Mouse (Mus musculus): ENCODE results near the gene L2hgdh. TPM values are rescaled to one million over a fixed set of nuclear protein-coding genes. Genes with fewer than 3 reads are reported as not detected.

The L2hgdh gene
- polyA plus RNA-seq, 1 experiment, result 17.8 TPM

DNA sequence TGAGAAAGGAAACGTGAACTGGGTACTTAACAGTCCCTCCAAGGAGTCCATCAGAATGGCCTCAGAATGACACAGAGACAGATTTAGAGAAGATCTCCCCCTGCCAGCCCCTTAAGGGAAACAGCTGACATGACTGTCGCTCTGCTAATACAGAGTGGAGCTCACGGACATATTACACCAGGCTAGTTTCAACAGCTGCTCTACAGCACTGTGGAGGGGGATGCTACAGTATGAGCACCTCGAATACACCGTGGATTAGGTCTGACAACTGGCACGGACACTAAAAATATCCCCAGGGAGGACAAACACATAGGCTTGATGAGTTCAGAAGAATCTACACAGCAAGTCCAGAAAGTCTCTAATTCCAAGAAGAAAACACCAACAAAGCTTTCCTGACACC is 26.3 kb downstream of the L2hgdh start:
- 89% methylated on average over 6 of the region's 6 CpGs for WGBS
- H3K27me3 ChIP-seq (ENCODE audit: control insufficient read depth, insufficient read depth, low read length), result no peaks in the 10 kb centered on the region

DNA sequence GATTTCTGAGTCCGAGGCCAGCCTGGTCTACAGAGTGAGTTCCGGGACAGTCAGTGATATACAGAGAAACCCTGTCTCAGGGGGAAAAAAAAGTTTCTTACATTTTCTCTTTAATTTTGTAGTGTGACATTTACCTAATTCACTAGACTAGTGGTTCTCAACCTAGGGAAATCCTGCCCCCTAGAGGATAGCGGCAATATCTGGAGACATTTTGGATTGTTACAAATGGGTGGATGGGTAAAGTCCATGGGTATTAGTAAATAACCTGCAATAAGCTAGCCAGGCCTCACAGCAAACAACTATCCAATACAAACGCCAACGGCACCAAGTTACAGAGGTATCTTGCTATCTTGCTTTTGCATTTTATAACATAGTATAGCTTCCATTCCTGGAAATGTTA is 27.9 kb downstream of the L2hgdh start:
- Histone ChIP-seq H3K4me1 (ENCODE audit: control insufficient read depth, insufficient read depth, insufficient read length, low read length) (no peaks in the 10 kb centered on the region), H3K36me3 (ENCODE audit: control insufficient read depth, insufficient read depth, low read length) (peaks cover 13% of the 10 kb centered on the region), H3K27ac (ENCODE audit: insufficient read depth, low read depth, low read length) (no peak overlapping the region), H3K27me3 (ENCODE audit: control insufficient read depth, insufficient read depth, low read length) (no peaks in the 10 kb centered on the region), H3K4me3 (ENCODE audit: low read depth, low read length) (no peak overlapping the region)
- WGBS, result 44% methylated on average over 5 of the region's 5 CpGs
- peak; percentile 28; the same call in 1 of the 2 replicates for TF ChIP-seq CTCF (IDR thresholded peaks at IDR 0.05; ENCODE audit: extremely low read depth, insufficient read length, insufficient replicate concordance, low read depth, low read length)
- no peak for TF ChIP-seq POLR2A (IDR thresholded peaks at IDR 0.05; ENCODE audit: low read depth, low read length)

More for the DNA sequence above, 26.3 kb downstream of the L2hgdh start:
- H3K27ac ChIP-seq (ENCODE audit: insufficient read depth, low read depth, low read length), result no peak overlapping the region
- no peak for TF ChIP-seq POLR2A (IDR thresholded peaks at IDR 0.05; ENCODE audit: low read depth, low read length)
- no peak for TF ChIP-seq CTCF (IDR thresholded peaks at IDR 0.05; ENCODE audit: extremely low read depth, insufficient read length, insufficient replicate concordance, low read depth, low read length)
- peaks cover 15% of the 10 kb centered on the region for H3K36me3 ChIP-seq (ENCODE audit: control insufficient read depth, insufficient read depth, low read length)
- no peak overlapping the region for H3K4me3 ChIP-seq (ENCODE audit: low read depth, low read length)
- no peaks in the 10 kb centered on the region for H3K4me1 ChIP-seq (ENCODE audit: control insufficient read depth, insufficient read depth, insufficient read length, low read length)

DNA sequence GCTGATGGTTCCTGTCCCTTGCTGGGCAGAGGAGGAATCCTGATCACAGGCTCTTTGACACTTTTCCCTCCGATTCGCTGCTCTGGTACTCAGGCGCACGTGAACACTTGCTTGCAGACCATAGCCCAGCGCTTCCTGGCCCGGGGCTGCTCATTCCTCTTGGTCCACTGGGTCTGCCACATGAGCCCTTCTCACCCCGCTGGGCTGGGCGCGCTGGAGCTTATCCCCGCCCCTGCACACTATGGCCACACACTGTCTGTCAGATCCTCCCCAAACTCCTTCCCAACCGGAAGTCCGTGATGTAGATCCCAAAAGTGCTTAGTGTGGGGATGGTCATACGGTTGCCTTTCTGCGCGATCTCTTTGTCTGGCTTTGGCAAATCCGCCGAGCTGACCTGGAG is 31.2 kb downstream of the L2hgdh start:
- no peak overlapping the region for H3K4me3 ChIP-seq (ENCODE audit: low read depth, low read length)
- peaks cover 1% of the 10 kb centered on the region for H3K36me3 ChIP-seq (ENCODE audit: control insufficient read depth, insufficient read depth, low read length)
- H3K4me1 ChIP-seq (ENCODE audit: control insufficient read depth, insufficient read depth, insufficient read length, low read length), result no peaks in the 10 kb centered on the region
- no peak overlapping the region for H3K27ac ChIP-seq (ENCODE audit: insufficient read depth, low read depth, low read length)
- 96% methylated on average over 17 of the region's 17 CpGs for WGBS
- no peaks in the 10 kb centered on the region for H3K27me3 ChIP-seq (ENCODE audit: control insufficient read depth, insufficient read depth, low read length)
- no peak for TF ChIP-seq CTCF (IDR thresholded peaks at IDR 0.05; ENCODE audit: extremely low read depth, insufficient read length, insufficient replicate concordance, low read depth, low read length)
- no peak for TF ChIP-seq POLR2A (IDR thresholded peaks at IDR 0.05; ENCODE audit: low read depth, low read length)

DNA sequence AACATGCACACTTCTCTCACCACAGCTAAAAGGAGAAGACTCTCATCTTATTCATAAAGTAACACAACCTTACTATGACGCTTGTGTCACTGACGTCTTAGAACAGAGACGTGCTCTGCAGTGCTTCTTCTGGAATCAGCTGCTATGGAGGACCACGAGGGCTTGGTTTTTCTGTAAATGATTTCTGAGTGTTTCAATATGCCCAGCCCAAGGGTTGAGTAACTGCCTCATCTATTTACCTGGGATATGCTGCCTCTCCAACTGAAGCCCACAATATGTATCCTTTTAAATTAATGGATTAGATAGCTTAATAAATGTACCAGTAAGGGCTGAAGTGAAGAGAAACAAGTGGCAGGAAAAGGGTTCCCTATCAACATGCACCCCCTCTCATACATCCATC is 34.0 kb downstream of the L2hgdh start:
- WGBS, result 92% methylated on average over 4 of the region's 4 CpGs
- TF ChIP-seq CTCF (IDR thresholded peaks at IDR 0.05; ENCODE audit: extremely low read depth, insufficient read length, insufficient replicate concordance, low read depth, low read length), result no peak
- TF ChIP-seq POLR2A (IDR thresholded peaks at IDR 0.05; ENCODE audit: low read depth, low read length), result no peak
- Histone ChIP-seq H3K4me1 (ENCODE audit: control insufficient read depth, insufficient read depth, insufficient read length, low read length) (peaks cover 2% of the 10 kb centered on the region; the same call in 1 of the 2 replicates), H3K27ac (ENCODE audit: insufficient read depth, low read depth, low read length) (no peak overlapping the region), H3K36me3 (ENCODE audit: control insufficient read depth, insufficient read depth, low read length) (no peaks in the 10 kb centered on the region; the same call in 1 of the 2 replicates), H3K4me3 (ENCODE audit: low read depth, low read length) (no peak overlapping the region), H3K27me3 (ENCODE audit: control insufficient read depth, insufficient read depth, low read length) (no peaks in the 10 kb centered on the region)

DNA sequence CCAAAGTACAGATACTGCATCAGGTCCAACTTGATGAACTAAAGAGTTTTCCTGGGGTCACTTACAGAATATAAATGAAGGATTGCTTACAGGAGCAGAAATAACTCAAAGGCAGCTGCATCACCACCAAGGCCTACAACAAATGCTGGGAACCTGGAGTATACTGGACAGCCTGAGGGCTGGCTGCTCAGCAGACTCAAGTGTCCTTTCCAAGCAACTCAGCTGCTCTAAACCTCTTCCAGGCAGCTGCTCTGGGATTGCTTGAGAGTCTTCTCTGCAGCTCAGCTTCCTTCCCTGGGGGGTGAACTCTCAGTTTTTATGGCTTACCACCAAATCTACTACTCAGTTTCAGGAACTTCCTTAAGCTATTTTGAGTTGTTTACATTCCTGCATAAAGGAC is 35.6 kb downstream of the L2hgdh start:
- no peak overlapping the region for H3K4me3 ChIP-seq (ENCODE audit: low read depth, low read length)

DNA sequence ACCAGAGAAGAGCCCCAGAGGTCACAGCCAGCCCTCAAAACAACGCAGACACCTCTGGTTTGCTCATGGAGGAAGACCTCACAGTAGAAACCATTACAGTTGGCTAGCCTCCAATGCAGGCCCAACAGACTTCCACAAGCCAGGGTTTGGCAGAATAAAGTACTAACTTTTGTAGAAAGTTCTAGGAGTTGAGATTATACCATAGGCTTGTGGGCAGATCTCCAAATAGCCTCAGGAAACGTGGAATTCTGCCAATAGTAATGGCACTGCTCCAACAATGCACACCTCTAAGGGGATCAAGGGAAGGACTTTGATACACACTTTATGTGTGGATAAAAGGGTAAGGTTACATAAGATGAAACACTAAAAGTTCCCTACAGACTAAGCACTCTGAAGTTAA is 36.3 kb downstream of the L2hgdh start:
- peak overlapping the region; percentile 43; the same call in 1 of the 2 replicates for H3K27ac ChIP-seq (ENCODE audit: insufficient read depth, low read depth, low read length)
- no peak for TF ChIP-seq CTCF (IDR thresholded peaks at IDR 0.05; ENCODE audit: extremely low read depth, insufficient read length, insufficient replicate concordance, low read depth, low read length)
- TF ChIP-seq POLR2A (IDR thresholded peaks at IDR 0.05; ENCODE audit: low read depth, low read length), result no peak
- 17% methylated on average over 2 of the region's 2 CpGs for WGBS

More for the DNA sequence above, 35.6 kb downstream of the L2hgdh start:
- H3K27ac ChIP-seq (ENCODE audit: insufficient read depth, low read depth, low read length), result no peak overlapping the region
- H3K36me3 ChIP-seq (ENCODE audit: control insufficient read depth, insufficient read depth, low read length), result no peaks in the 10 kb centered on the region; the same call in 1 of the 2 replicates
- no peaks in the 10 kb centered on the region for H3K27me3 ChIP-seq (ENCODE audit: control insufficient read depth, insufficient read depth, low read length)
- peaks cover 2% of the 10 kb centered on the region; the same call in 1 of the 2 replicates for H3K4me1 ChIP-seq (ENCODE audit: control insufficient read depth, insufficient read depth, insufficient read length, low read length)
- no peak for TF ChIP-seq POLR2A (IDR thresholded peaks at IDR 0.05; ENCODE audit: low read depth, low read length)
- TF ChIP-seq CTCF (IDR thresholded peaks at IDR 0.05; ENCODE audit: extremely low read depth, insufficient read length, insufficient replicate concordance, low read depth, low read length), result no peak

DNA sequence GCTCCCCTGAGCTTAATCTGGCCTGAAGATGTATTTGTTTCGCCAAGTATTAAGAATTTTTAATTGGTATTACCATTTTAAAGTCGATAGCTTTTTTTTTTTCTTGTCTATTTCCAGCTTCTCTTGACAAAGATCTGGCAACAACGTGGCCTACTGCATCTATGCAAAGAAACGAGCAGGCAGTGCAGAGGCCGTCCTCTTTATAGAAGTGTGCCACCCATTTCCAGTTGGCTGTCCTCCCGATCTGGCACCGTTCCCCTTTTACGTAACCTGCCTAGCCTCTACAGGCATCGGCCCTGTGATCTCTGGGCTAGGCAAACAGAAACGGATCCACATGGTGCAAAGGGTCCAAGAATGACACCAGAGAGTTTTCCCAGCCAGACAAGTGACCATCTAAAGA is 41.1 kb downstream of the L2hgdh start:
- Histone ChIP-seq H3K27ac (ENCODE audit: insufficient read depth, low read depth, low read length) (no peak overlapping the region), H3K4me3 (ENCODE audit: low read depth, low read length) (no peak overlapping the region), H3K36me3 (ENCODE audit: control insufficient read depth, insufficient read depth, low read length) (no peaks in the 10 kb centered on the region), H3K27me3 (ENCODE audit: control insufficient read depth, insufficient read depth, low read length) (no peaks in the 10 kb centered on the region), H3K4me1 (ENCODE audit: control insufficient read depth, insufficient read depth, insufficient read length, low read length) (peaks cover 4% of the 10 kb centered on the region; the same call in 1 of the 2 replicates)
- WGBS, result 10% methylated on average over 10 of the region's 10 CpGs
- TF ChIP-seq POLR2A (IDR thresholded peaks at IDR 0.05; ENCODE audit: low read depth, low read length), result no peak; the same call in 1 of the 2 replicates

More for the DNA sequence above, 36.3 kb downstream of the L2hgdh start:
- no peaks in the 10 kb centered on the region; the same call in 1 of the 2 replicates for H3K36me3 ChIP-seq (ENCODE audit: control insufficient read depth, insufficient read depth, low read length)
- H3K4me3 ChIP-seq (ENCODE audit: low read depth, low read length), result no peak overlapping the region
- no peaks in the 10 kb centered on the region for H3K27me3 ChIP-seq (ENCODE audit: control insufficient read depth, insufficient read depth, low read length)
- peaks cover 2% of the 10 kb centered on the region; the same call in 1 of the 2 replicates for H3K4me1 ChIP-seq (ENCODE audit: control insufficient read depth, insufficient read depth, insufficient read length, low read length)
